Mouse (Mus musculus): ENCODE results near the gene Inpp5f. TPM values are rescaled to one million over a fixed set of nuclear protein-coding genes. Genes with fewer than 3 reads are reported as not detected.

Gene Inpp5f
- polyA plus RNA-seq, 1 experiment from 2014 or later: 97.4 TPM

DNA sequence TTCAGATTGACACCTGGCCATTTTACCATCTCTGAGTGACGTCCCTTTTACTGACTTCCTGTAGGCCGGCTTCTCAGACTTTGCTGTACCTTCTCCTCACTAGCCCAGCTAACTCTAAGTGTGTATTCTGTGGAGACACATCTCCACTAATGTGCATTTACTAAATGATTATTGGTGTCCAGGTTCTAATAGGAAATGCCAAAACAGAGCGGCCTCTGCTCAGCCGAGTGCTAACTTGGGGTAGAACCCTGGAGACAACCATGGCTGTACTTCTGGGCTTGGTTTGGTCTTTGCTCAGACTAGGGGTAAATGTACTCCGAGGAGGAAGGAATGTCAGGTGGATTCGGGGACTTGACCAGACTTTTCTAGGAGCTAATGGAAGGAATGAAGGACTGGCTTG lies 638 bp upstream of the Inpp5f start:
- no peak overlapping the region; the same call in 1 of the 2 replicates for H3K27ac ChIP-seq (ENCODE audit: low read depth, low read length)
- H3K36me3 ChIP-seq (ENCODE audit: control insufficient read depth, insufficient read depth, low read length): no peaks in the 10 kb centered on the region
- ATAC-seq (replicated peaks; ENCODE audit: low FRiP score) (no peak; the same call in 1 of the 2 replicates), DNase-seq (ENCODE audit: low spot score) (no peak)
- no peaks in the 10 kb centered on the region for H3K9me3 ChIP-seq (ENCODE audit: control insufficient read depth, low read length)
- H3K4me2 ChIP-seq (ENCODE audit: low read depth, low read length, severe bottlenecking): peak overlapping the region; percentile 38; the same call in 1 of the 2 replicates
- H3K27me3 ChIP-seq (ENCODE audit: control insufficient read depth, insufficient read depth, low read length): no peaks in the 10 kb centered on the region
- H3K4me1 ChIP-seq (replicated peaks; ENCODE audit: control insufficient read depth, insufficient read depth, low read length): peaks cover 2% of the 10 kb centered on the region; the same call in 1 of the 2 replicates
- peak overlapping the region; percentile 78 for H3K4me3 ChIP-seq (ENCODE audit: low read depth, low read length)
- no peak overlapping the region for H3K9ac ChIP-seq (ENCODE audit: low read length)
- 85% methylated on average over 6 of the region's 6 CpGs for WGBS

GRCm38 (mm10) chr7:128611799-128612411 lies 777 bp downstream of the Inpp5f start:
- Histone ChIP-seq H3K4me3 (ENCODE audit: low read depth, low read length) (peak overlapping the region; percentile 78), H3K36me3 (ENCODE audit: control insufficient read depth, insufficient read depth, low read length) (no peaks in the 10 kb centered on the region), H3K4me1 (replicated peaks; ENCODE audit: control insufficient read depth, insufficient read depth, low read length) (peaks cover 2% of the 10 kb centered on the region; the same call in 1 of the 2 replicates), H3K27me3 (ENCODE audit: control insufficient read depth, insufficient read depth, low read length) (no peaks in the 10 kb centered on the region), H3K9ac (ENCODE audit: low read length) (peak overlapping the region; percentile 83), H3K27ac (ENCODE audit: low read depth, low read length) (no peak overlapping the region; the same call in 1 of the 2 replicates), H3K9me3 (ENCODE audit: control insufficient read depth, low read length) (no peaks in the 10 kb centered on the region), H3K4me2 (ENCODE audit: low read depth, low read length, severe bottlenecking) (peak overlapping the region; percentile 89)
- DNase-seq (ENCODE audit: low spot score) (no peak), ATAC-seq (replicated peaks; ENCODE audit: low FRiP score) (no peak)
- WGBS: 21% methylated on average over 22 of the region's 22 CpGs

GRCm38 (mm10) chr7:128612521-128613181 lies 1.5 kb downstream of the Inpp5f start:
- 80% methylated on average over 12 of the region's 12 CpGs for WGBS
- no peak overlapping the region for H3K27ac ChIP-seq (ENCODE audit: low read depth, low read length)
- H3K4me3 ChIP-seq (ENCODE audit: low read depth, low read length): peak overlapping the region; percentile 78
- H3K36me3 ChIP-seq (ENCODE audit: control insufficient read depth, insufficient read depth, low read length): no peaks in the 10 kb centered on the region
- peak overlapping the region; percentile 8; the same call in 1 of the 2 replicates for H3K4me2 ChIP-seq (ENCODE audit: low read depth, low read length, severe bottlenecking)
- DNase-seq (ENCODE audit: low spot score): no peak
- no peak for ATAC-seq (replicated peaks; ENCODE audit: low FRiP score)
- H3K4me1 ChIP-seq (replicated peaks; ENCODE audit: control insufficient read depth, insufficient read depth, low read length): peaks cover 2% of the 10 kb centered on the region; the same call in 1 of the 2 replicates
- no peaks in the 10 kb centered on the region for H3K9me3 ChIP-seq (ENCODE audit: control insufficient read depth, low read length)
- H3K9ac ChIP-seq (ENCODE audit: low read length): no peak overlapping the region
- H3K27me3 ChIP-seq (ENCODE audit: control insufficient read depth, insufficient read depth, low read length): no peaks in the 10 kb centered on the region

DNA sequence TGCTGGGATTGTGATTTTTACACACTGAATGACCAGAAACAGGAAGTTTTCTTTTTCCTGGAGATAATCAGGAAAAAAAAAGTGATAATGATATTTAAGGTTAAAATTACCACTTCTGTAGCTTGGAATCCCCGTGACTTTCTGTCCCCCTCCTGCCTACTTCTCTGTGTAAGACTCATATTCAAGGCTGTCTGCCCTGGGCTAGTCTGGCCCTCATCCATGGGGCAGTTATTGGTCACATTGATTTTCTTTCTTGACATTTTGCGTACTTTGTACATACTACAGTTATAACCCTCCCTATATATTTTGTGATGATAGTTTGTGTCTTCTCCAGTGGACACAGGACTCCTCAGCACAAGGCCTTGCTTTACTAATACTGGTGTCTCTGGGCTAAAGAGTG lies 2.5 kb downstream of the Inpp5f start:
- no peak for DNase-seq (ENCODE audit: low spot score)
- Histone ChIP-seq H3K4me2 (ENCODE audit: low read depth, low read length, severe bottlenecking) (no peak overlapping the region), H3K4me3 (ENCODE audit: low read depth, low read length) (no peak overlapping the region), H3K9ac (ENCODE audit: low read length) (no peak overlapping the region), H3K36me3 (ENCODE audit: control insufficient read depth, insufficient read depth, low read length) (no peaks in the 10 kb centered on the region), H3K27ac (ENCODE audit: low read depth, low read length) (no peak overlapping the region), H3K9me3 (ENCODE audit: control insufficient read depth, low read length) (no peaks in the 10 kb centered on the region), H3K4me1 (replicated peaks; ENCODE audit: control insufficient read depth, insufficient read depth, low read length) (peaks cover 2% of the 10 kb centered on the region; the same call in 1 of the 2 replicates), H3K27me3 (ENCODE audit: control insufficient read depth, insufficient read depth, low read length) (no peaks in the 10 kb centered on the region)
- 90% methylated on average over 2 of the region's 2 CpGs for WGBS
- no peak for ATAC-seq (replicated peaks; ENCODE audit: low FRiP score)

DNA sequence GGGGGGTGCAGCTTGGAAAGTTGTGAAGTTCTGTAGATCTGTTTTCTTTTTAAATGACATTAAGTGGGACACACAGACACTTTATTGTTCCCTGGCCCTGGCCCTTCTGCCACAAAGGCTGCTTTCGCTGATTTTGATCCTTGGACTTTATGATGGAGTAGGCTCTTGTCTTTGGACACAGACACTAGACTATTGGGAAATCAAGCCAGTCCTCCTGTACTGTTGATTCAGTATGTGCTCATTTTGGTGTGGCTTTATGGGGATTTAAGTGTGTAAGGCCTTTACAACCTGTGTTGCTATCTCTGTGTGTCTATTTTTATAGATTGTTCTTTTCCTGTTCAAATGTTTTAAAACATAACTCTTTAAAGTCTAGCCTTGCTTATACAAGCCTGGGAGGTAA lies 6.5 kb downstream of the Inpp5f start:
- Histone ChIP-seq H3K36me3 (ENCODE audit: control insufficient read depth, insufficient read depth, low read length) (no peaks in the 10 kb centered on the region), H3K4me3 (ENCODE audit: low read depth, low read length) (no peak overlapping the region), H3K9ac (ENCODE audit: low read length) (no peak overlapping the region), H3K27ac (ENCODE audit: low read depth, low read length) (no peak overlapping the region), H3K4me1 (replicated peaks; ENCODE audit: control insufficient read depth, insufficient read depth, low read length) (peaks cover 6% of the 10 kb centered on the region), H3K4me2 (ENCODE audit: low read depth, low read length, severe bottlenecking) (no peak overlapping the region), H3K9me3 (ENCODE audit: control insufficient read depth, low read length) (no peaks in the 10 kb centered on the region), H3K27me3 (ENCODE audit: control insufficient read depth, insufficient read depth, low read length) (no peaks in the 10 kb centered on the region)
- WGBS: 81% methylated on average over 1 of the region's 1 CpGs
- no peak for DNase-seq (ENCODE audit: low spot score)
- ATAC-seq (replicated peaks; ENCODE audit: low FRiP score): no peak

GRCm38 (mm10) chr7:128620178-128620577 lies 9.1 kb downstream of the Inpp5f start:
- no peak overlapping the region for H3K9ac ChIP-seq (ENCODE audit: low read length)
- no peaks in the 10 kb centered on the region for H3K27me3 ChIP-seq (ENCODE audit: control insufficient read depth, insufficient read depth, low read length)
- no peaks in the 10 kb centered on the region for H3K9me3 ChIP-seq (ENCODE audit: control insufficient read depth, low read length)
- H3K4me2 ChIP-seq (ENCODE audit: low read depth, low read length, severe bottlenecking): no peak overlapping the region
- no peak overlapping the region for H3K27ac ChIP-seq (ENCODE audit: low read depth, low read length)
- peaks cover 5% of the 10 kb centered on the region for H3K4me1 ChIP-seq (replicated peaks; ENCODE audit: control insufficient read depth, insufficient read depth, low read length)
- DNase-seq (ENCODE audit: low spot score) (no peak), ATAC-seq (replicated peaks; ENCODE audit: low FRiP score) (no peak)
- no peak overlapping the region for H3K4me3 ChIP-seq (ENCODE audit: low read depth, low read length)
- H3K36me3 ChIP-seq (ENCODE audit: control insufficient read depth, insufficient read depth, low read length): no peaks in the 10 kb centered on the region
- WGBS: 90% methylated on average over 1 of the region's 1 CpGs

DNA sequence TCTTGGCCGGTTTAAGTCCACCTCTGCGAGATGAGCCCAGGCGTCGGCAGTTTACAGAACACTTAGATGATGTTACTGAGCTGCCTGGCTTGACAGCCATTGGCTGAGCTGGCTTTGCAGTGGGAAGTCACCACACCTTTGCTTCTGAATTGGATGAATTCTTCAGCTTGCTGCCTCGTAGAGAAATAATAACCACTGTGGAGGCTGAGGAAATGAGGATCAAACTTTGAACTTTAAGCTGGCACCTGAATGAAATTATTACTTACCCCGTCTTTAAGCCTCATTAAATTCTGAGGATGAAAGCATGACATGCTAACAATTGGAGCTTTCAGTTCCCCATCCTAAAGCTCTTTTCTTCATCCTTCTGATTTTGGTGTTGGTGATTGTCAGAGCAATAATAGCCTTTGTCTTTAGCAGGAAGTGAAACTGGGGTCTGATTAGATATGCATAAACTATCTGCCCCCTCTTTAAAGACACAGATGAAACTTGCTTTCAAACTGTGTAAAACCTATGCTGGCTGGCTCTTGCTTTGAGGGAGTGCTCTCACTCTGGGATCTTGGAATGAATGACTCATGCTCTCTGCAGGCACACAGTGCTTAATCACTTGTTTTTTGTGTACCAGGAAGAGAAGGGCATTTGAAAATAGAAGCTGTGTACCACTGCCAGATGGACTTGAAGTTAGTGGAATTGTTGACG lies 11.3 kb downstream of the Inpp5f start:
- DNase-seq (ENCODE audit: low spot score): no peak
- H3K4me1 ChIP-seq (replicated peaks; ENCODE audit: control insufficient read depth, insufficient read depth, low read length): peaks cover 5% of the 10 kb centered on the region
- no peak overlapping the region for H3K4me2 ChIP-seq (ENCODE audit: low read depth, low read length, severe bottlenecking)
- H3K4me3 ChIP-seq (ENCODE audit: low read depth, low read length): no peak overlapping the region
- H3K9me3 ChIP-seq (ENCODE audit: control insufficient read depth, low read length): no peaks in the 10 kb centered on the region
- no peaks in the 10 kb centered on the region for H3K36me3 ChIP-seq (ENCODE audit: control insufficient read depth, insufficient read depth, low read length)
- H3K27me3 ChIP-seq (ENCODE audit: control insufficient read depth, insufficient read depth, low read length): no peaks in the 10 kb centered on the region
- 35% methylated on average over 7 of the region's 7 CpGs for WGBS
- ATAC-seq (replicated peaks; ENCODE audit: low FRiP score): no peak; the same call in 1 of the 2 replicates
- no peak overlapping the region for H3K9ac ChIP-seq (ENCODE audit: low read length)
- peak overlapping the region; percentile 8; the same call in 1 of the 2 replicates for H3K27ac ChIP-seq (ENCODE audit: low read depth, low read length)

GRCm38 (mm10) chr7:128622994-128623393 lies 11.9 kb downstream of the Inpp5f start:
- ATAC-seq (replicated peaks; ENCODE audit: low FRiP score): no peak
- peaks cover 5% of the 10 kb centered on the region for H3K4me1 ChIP-seq (replicated peaks; ENCODE audit: control insufficient read depth, insufficient read depth, low read length)
- H3K27ac ChIP-seq (ENCODE audit: low read depth, low read length): no peak overlapping the region
- no peak overlapping the region for H3K4me3 ChIP-seq (ENCODE audit: low read depth, low read length)
- H3K27me3 ChIP-seq (ENCODE audit: control insufficient read depth, insufficient read depth, low read length): no peaks in the 10 kb centered on the region
- WGBS: 55% methylated on average over 2 of the region's 2 CpGs
- no peak overlapping the region for H3K4me2 ChIP-seq (ENCODE audit: low read depth, low read length, severe bottlenecking)
- DNase-seq (ENCODE audit: low spot score): no peak
- H3K36me3 ChIP-seq (ENCODE audit: control insufficient read depth, insufficient read depth, low read length): no peaks in the 10 kb centered on the region
- no peaks in the 10 kb centered on the region for H3K9me3 ChIP-seq (ENCODE audit: control insufficient read depth, low read length)
- H3K9ac ChIP-seq (ENCODE audit: low read length): no peak overlapping the region
